Mouse (Mus musculus): ENCODE results near the gene Cacna1e. TPM values are rescaled to one million over a fixed set of nuclear protein-coding genes. Genes with fewer than 3 reads are reported as not detected.

Cacna1e gene
- polyA plus RNA-seq, 1 experiment: not detected

- H3K4me1 ChIP-seq (ENCODE audit: control insufficient read depth, insufficient read depth, insufficient read length, low read length): no peaks in the 10 kb centered on the region
- no peak overlapping the region for H3K4me3 ChIP-seq (ENCODE audit: insufficient read depth, low read depth, low read length)
- no peak overlapping the region for H3K27ac ChIP-seq (replicated peaks; ENCODE audit: low read depth, low read length)
Observed at GRCm38 (mm10) chr1:154528803-154529202, 355.5 kb downstream of the Cacna1e start.

GRCm38 (mm10) chr1:154520715-154521114 lies 363.6 kb downstream of the Cacna1e start:
- H3K4me1 ChIP-seq (ENCODE audit: control insufficient read depth, insufficient read depth, insufficient read length, low read length): no peaks in the 10 kb centered on the region
- H3K4me3 ChIP-seq (ENCODE audit: insufficient read depth, low read depth, low read length): no peak overlapping the region
- H3K27ac ChIP-seq (replicated peaks; ENCODE audit: low read depth, low read length): no peak overlapping the region

GRCm38 (mm10) chr1:154515350-154515749 lies 369.0 kb downstream of the Cacna1e start:
- H3K27ac ChIP-seq (replicated peaks; ENCODE audit: low read depth, low read length): no peak overlapping the region
- no peak overlapping the region for H3K4me3 ChIP-seq (ENCODE audit: insufficient read depth, low read depth, low read length)

GRCm38 (mm10) chr1:154511736-154512135 lies 372.6 kb downstream of the Cacna1e start:
- Histone ChIP-seq H3K4me1 (ENCODE audit: control insufficient read depth, insufficient read depth, insufficient read length, low read length) (no peaks in the 10 kb centered on the region), H3K4me3 (ENCODE audit: insufficient read depth, low read depth, low read length) (no peak overlapping the region)

More at GRCm38 (mm10) chr1:154515350-154515749, 369.0 kb downstream of the Cacna1e start:
- no peaks in the 10 kb centered on the region for H3K4me1 ChIP-seq (ENCODE audit: control insufficient read depth, insufficient read depth, insufficient read length, low read length)

GRCm38 (mm10) chr1:154504005-154504404 lies 380.3 kb downstream of the Cacna1e start:
- H3K4me1 ChIP-seq (ENCODE audit: control insufficient read depth, insufficient read depth, insufficient read length, low read length): no peaks in the 10 kb centered on the region
- no peak overlapping the region for H3K27ac ChIP-seq (replicated peaks; ENCODE audit: low read depth, low read length)

More at GRCm38 (mm10) chr1:154511736-154512135, 372.6 kb downstream of the Cacna1e start:
- no peak overlapping the region for H3K27ac ChIP-seq (replicated peaks; ENCODE audit: low read depth, low read length)

GRCm38 (mm10) chr1:154500869-154501268 lies 383.4 kb downstream of the Cacna1e start:
- Histone ChIP-seq H3K27ac (replicated peaks; ENCODE audit: low read depth, low read length) (no peak overlapping the region), H3K4me1 (ENCODE audit: control insufficient read depth, insufficient read depth, insufficient read length, low read length) (no peaks in the 10 kb centered on the region), H3K4me3 (ENCODE audit: insufficient read depth, low read depth, low read length) (no peak overlapping the region)

More at GRCm38 (mm10) chr1:154504005-154504404, 380.3 kb downstream of the Cacna1e start:
- no peak overlapping the region for H3K4me3 ChIP-seq (ENCODE audit: insufficient read depth, low read depth, low read length)

- H3K4me1 ChIP-seq (ENCODE audit: control insufficient read depth, insufficient read depth, insufficient read length, low read length): no peaks in the 10 kb centered on the region
- no peak overlapping the region for H3K4me3 ChIP-seq (ENCODE audit: insufficient read depth, low read depth, low read length)
- no peak overlapping the region for H3K27ac ChIP-seq (replicated peaks; ENCODE audit: low read depth, low read length)
Observed at GRCm38 (mm10) chr1:154500187-154500866, 384.0 kb downstream of the Cacna1e start.

- Histone ChIP-seq H3K27ac (replicated peaks; ENCODE audit: low read depth, low read length) (no peak overlapping the region), H3K4me3 (ENCODE audit: insufficient read depth, low read depth, low read length) (no peak overlapping the region), H3K4me1 (ENCODE audit: control insufficient read depth, insufficient read depth, insufficient read length, low read length) (no peaks in the 10 kb centered on the region)
Observed at GRCm38 (mm10) chr1:154498821-154499220, 385.5 kb downstream of the Cacna1e start.

- no peaks in the 10 kb centered on the region for H3K4me1 ChIP-seq (ENCODE audit: control insufficient read depth, insufficient read depth, insufficient read length, low read length)
- no peak overlapping the region for H3K27ac ChIP-seq (replicated peaks; ENCODE audit: low read depth, low read length)
- H3K4me3 ChIP-seq (ENCODE audit: insufficient read depth, low read depth, low read length): no peak overlapping the region
Observed at GRCm38 (mm10) chr1:154491071-154491470, 393.2 kb downstream of the Cacna1e start.

GRCm38 (mm10) chr1:154476671-154477070 lies 407.6 kb downstream of the Cacna1e start:
- Histone ChIP-seq H3K27ac (replicated peaks; ENCODE audit: low read depth, low read length) (no peak overlapping the region), H3K4me3 (ENCODE audit: insufficient read depth, low read depth, low read length) (no peak overlapping the region), H3K4me1 (ENCODE audit: control insufficient read depth, insufficient read depth, insufficient read length, low read length) (no peaks in the 10 kb centered on the region)

GRCm38 (mm10) chr1:154475706-154476105 lies 408.6 kb downstream of the Cacna1e start:
- Histone ChIP-seq H3K27ac (replicated peaks; ENCODE audit: low read depth, low read length) (no peak overlapping the region), H3K4me1 (ENCODE audit: control insufficient read depth, insufficient read depth, insufficient read length, low read length) (no peaks in the 10 kb centered on the region), H3K4me3 (ENCODE audit: insufficient read depth, low read depth, low read length) (no peak overlapping the region)

- H3K27ac ChIP-seq (replicated peaks; ENCODE audit: low read depth, low read length): no peak overlapping the region
- no peak overlapping the region for H3K4me3 ChIP-seq (ENCODE audit: insufficient read depth, low read depth, low read length)
- H3K4me1 ChIP-seq (ENCODE audit: control insufficient read depth, insufficient read depth, insufficient read length, low read length): no peaks in the 10 kb centered on the region
Observed at GRCm38 (mm10) chr1:154474156-154474555, 410.1 kb downstream of the Cacna1e start.

- H3K4me3 ChIP-seq (ENCODE audit: insufficient read depth, low read depth, low read length): no peak overlapping the region
- H3K27ac ChIP-seq (replicated peaks; ENCODE audit: low read depth, low read length): no peak overlapping the region
- no peaks in the 10 kb centered on the region for H3K4me1 ChIP-seq (ENCODE audit: control insufficient read depth, insufficient read depth, insufficient read length, low read length)
Observed at GRCm38 (mm10) chr1:154467265-154467664, 417.0 kb downstream of the Cacna1e start.

GRCm38 (mm10) chr1:154461521-154461920 lies 422.8 kb downstream of the Cacna1e start:
- no peak overlapping the region for H3K27ac ChIP-seq (replicated peaks; ENCODE audit: low read depth, low read length)
- H3K4me3 ChIP-seq (ENCODE audit: insufficient read depth, low read depth, low read length): no peak overlapping the region
- H3K4me1 ChIP-seq (ENCODE audit: control insufficient read depth, insufficient read depth, insufficient read length, low read length): no peaks in the 10 kb centered on the region

GRCm38 (mm10) chr1:154460067-154460466 lies 424.2 kb downstream of the Cacna1e start:
- Histone ChIP-seq H3K4me3 (ENCODE audit: insufficient read depth, low read depth, low read length) (no peak overlapping the region), H3K4me1 (ENCODE audit: control insufficient read depth, insufficient read depth, insufficient read length, low read length) (no peaks in the 10 kb centered on the region), H3K27ac (replicated peaks; ENCODE audit: low read depth, low read length) (no peak overlapping the region)

- Histone ChIP-seq H3K4me3 (ENCODE audit: insufficient read depth, low read depth, low read length) (no peak overlapping the region), H3K27ac (replicated peaks; ENCODE audit: low read depth, low read length) (no peak overlapping the region), H3K4me1 (ENCODE audit: control insufficient read depth, insufficient read depth, insufficient read length, low read length) (no peaks in the 10 kb centered on the region)
Observed at GRCm38 (mm10) chr1:154458601-154459000, 425.7 kb downstream of the Cacna1e start.

Data from brown adipose tissue, adult 24 weeks (tissue).